Mouse (Mus musculus): ENCODE data around the gene 2210408I21Rik.
"Not testable (repeated sequence)": the region's sequence is repeated elsewhere in the genome, so short reads cannot be mapped to it uniquely, and the experiment has no call there.

2210408I21Rik gene

GRCm38 (mm10) chr13:77134931-77135620 lies at the start of gene 2210408I21Rik, which contains the start of gene Slf1:
TSS of gene 2210408I21Rik (plus strand) at chr13:77135540.
TSS of gene Slf1 (minus strand) at chr13:77135473.
- peak; percentile 83 for DNase-seq (ENCODE audit: low read depth, low spot score)

- DNase-seq (ENCODE audit: low read depth, low spot score), result not testable (repeated sequence)
These were observed 42.5 kb upstream of the 2210408I21Rik start for GRCm38 (mm10) chr13:77092876-77093275.

- DNase-seq (ENCODE audit: low read depth, low spot score), result no peak
These were observed 27.6 kb upstream of the 2210408I21Rik start for GRCm38 (mm10) chr13:77107734-77108133.

GRCm38 (mm10) chr13:77118695-77119094 lies 16.6 kb upstream of the 2210408I21Rik start:
- no peak for DNase-seq (ENCODE audit: low read depth, low spot score)

- DNase-seq (ENCODE audit: low read depth, low spot score), result no peak
These were observed 10.2 kb upstream of the 2210408I21Rik start for GRCm38 (mm10) chr13:77125159-77125558.

DNA sequence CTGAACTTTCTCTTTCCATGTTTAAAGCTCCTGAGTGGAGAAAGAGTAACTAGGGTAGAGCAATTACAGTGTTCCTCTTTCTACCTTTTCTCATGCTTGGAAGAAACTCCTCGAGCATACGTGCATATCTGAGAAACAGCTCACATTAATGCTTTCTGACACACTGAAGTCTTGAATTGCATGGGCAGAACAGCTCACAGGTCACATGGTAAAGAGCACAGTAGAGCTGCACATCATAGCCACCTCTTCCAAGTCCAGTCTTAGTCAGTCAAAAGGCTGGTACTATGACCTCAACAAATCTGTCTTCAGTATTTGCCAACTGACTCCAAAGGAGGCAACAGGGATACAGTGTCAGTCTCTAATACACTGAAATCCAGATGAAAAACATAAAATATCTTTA lies 7.1 kb upstream of the 2210408I21Rik start:
- no peak for DNase-seq (ENCODE audit: low read depth, low spot score)

DNA sequence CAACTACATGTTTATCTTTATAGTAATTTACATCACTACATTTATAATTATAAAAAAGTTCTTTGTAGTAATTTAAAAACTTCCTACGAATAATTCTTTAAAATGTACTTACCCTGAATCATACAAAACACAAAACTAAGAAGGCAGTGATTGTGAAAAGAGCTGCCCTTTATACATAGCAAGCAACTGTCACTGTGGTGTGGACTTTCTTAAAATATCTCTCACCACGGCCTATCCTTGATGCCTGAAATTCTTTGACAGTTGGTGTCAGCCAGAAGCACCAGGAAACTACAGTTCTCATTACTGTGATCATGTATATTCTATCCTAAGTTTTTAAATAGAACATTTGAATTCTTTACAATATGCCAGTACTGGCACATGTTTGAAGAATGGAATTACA lies 4.2 kb upstream of the 2210408I21Rik start:
- no peak for DNase-seq (ENCODE audit: low read depth, low spot score)

GRCm38 (mm10) chr13:77135621-77135981 lies 261 bp downstream of the 2210408I21Rik start:
- DNase-seq (ENCODE audit: low read depth, low spot score), result no peak

- DNase-seq (ENCODE audit: low read depth, low spot score), result no peak
These were observed 5.5 kb downstream of the 2210408I21Rik start for GRCm38 (mm10) chr13:77140890-77141289.

- DNase-seq (ENCODE audit: low read depth, low spot score), result no peak
These were observed 42.6 kb downstream of the 2210408I21Rik start for GRCm38 (mm10) chr13:77177931-77178330.

GRCm38 (mm10) chr13:77190606-77191005 lies 55.3 kb downstream of the 2210408I21Rik start:
- no peak for DNase-seq (ENCODE audit: low read depth, low spot score)

DNA sequence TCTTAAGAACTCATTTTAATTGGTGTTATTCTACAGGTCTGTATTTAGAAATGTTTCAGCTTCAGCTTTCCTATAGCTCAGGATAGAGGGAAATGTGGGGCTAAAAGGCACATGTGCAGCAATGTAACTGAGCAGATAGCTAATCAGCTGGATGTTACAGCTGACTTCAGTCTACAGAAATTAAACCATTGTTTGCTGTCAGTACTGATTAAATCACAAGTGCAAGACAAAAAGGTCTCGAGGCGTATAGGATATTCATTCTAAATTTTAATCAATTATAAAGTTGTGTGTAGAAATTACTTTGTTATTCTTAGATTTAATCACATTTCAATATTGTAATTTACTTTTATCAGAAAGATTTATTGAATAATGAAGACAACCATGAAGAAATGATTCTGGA lies 56.9 kb downstream of the 2210408I21Rik start:
- DNase-seq (ENCODE audit: low read depth, low spot score), result no peak

DNA sequence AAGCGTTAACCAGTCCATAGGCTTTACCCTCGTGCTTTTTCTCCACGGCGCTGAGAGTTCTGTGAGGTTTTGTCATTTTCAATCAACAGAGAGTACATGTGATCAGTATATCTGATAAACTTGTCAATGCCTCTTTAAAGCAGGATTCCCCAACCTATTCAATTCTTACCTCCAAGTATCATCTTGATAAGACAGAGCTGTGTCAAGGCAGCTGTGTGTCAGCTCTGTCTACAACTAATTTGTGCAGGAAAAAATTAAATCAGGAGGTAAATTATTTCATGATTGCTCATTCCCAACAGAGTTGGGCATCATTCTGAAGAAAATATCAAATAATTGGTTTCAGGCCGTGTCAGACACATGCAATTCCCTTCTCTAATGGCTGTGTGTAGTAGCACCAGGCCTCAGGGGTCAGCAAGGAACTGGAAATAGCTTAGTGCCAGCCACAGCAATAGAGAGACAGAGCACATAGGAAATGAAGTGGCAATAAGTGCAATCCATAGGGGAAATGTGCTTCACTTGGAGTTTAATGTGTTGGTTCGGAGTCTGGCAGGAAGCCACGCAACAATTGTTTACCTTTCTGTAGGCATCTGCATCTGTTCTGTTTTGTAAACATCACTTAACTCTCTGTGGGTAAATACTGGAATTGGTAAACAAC lies 73.6 kb downstream of the 2210408I21Rik start:
- DNase-seq (ENCODE audit: low read depth, low spot score), result no peak

GRCm38 (mm10) chr13:77213196-77213595 lies 77.9 kb downstream of the 2210408I21Rik start:
- DNase-seq (ENCODE audit: low read depth, low spot score), result no peak

GRCm38 (mm10) chr13:77215460-77215859 lies 80.1 kb downstream of the 2210408I21Rik start:
- peak; percentile 1 for DNase-seq (ENCODE audit: low read depth, low spot score)

DNA sequence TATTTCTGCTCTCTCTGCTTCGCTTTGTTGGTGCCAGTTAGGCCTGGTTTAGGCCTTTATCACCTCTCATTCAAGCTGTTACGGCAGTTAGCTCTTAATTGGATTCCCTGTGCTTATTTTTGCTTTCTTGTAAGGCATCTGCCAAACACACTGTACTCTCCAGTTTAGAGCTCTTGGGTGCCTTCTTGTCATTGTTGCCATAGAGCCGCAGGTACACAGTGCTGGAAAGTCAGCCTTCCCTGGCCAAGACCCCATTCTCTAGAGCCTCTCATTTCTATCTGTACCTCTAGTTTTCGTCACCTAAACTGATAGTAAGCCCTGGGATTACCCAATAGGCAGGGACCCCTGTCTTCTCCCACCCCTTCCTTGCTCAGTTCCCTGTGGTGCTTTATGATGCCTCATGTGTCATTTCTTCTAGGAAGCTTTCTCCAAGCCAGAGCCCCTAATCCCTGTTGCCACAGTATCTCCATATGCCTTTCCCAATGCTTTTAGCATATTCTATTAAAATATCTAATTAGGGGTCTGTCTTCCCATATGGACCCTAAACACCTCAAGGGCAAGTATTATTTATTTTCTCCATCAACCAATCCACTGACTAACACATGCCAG lies 82.4 kb downstream of the 2210408I21Rik start:
- DNase-seq (ENCODE audit: low read depth, low spot score), result no peak

- DNase-seq (ENCODE audit: low read depth, low spot score), result no peak
These were observed 85.7 kb downstream of the 2210408I21Rik start for GRCm38 (mm10) chr13:77221072-77221471.

GRCm38 (mm10) chr13:77256541-77256940 lies 121.2 kb downstream of the 2210408I21Rik start:
- no peak for DNase-seq (ENCODE audit: low read depth, low spot score)

- DNase-seq (ENCODE audit: low read depth, low spot score), result no peak
These were observed 127.5 kb downstream of the 2210408I21Rik start for GRCm38 (mm10) chr13:77262715-77263338.

GRCm38 (mm10) chr13:77263400-77264179 lies 128.2 kb downstream of the 2210408I21Rik start:
- DNase-seq (ENCODE audit: low read depth, low spot score), result no peak

DNA sequence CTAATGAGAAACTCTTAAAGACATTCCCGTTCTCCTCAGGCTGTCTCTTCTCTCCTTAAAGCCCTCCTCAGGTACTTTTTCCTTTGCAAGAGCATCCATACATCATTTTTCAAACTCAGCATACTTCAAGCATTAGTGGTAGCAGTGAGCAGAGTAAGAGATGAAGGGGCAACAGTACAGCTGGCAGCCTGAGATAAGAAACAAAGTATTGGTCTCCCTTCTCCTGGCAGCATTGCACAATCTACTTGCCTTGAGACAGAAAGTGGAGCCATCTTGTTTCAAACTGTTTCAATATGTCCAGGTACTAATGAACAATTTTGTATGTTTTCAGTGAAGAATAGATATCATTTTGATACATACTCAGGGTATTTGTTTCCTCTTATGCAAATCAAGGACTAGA lies 129.1 kb downstream of the 2210408I21Rik start:
- no peak for DNase-seq (ENCODE audit: low read depth, low spot score)
